Mouse (Mus musculus) cortical plate, adult 2 months (tissue): ENCODE measurements around the gene Smpdl3b.

Experiments
- CTCF ChIP-seq: fragments of 200-500 bp; IDR thresholded peaks from 2 replicates; pipeline ENCODE4 v1.5.1; 2011; ENCODE audit warnings: mild to moderate bottlenecking, control low read depth, low read length; ENCODE audit not compliant: insufficient read depth; ENCODE audit errors: extremely low read depth
- POLR2A ChIP-seq: fragments of 200-500 bp; IDR thresholded peaks from 2 replicates; pipeline ENCODE4 v1.6.1; 2011; ENCODE audit warnings: mild to moderate bottlenecking, low read length, control low read depth; ENCODE audit not compliant: insufficient read depth; ENCODE audit errors: extremely low read depth

DNA sequence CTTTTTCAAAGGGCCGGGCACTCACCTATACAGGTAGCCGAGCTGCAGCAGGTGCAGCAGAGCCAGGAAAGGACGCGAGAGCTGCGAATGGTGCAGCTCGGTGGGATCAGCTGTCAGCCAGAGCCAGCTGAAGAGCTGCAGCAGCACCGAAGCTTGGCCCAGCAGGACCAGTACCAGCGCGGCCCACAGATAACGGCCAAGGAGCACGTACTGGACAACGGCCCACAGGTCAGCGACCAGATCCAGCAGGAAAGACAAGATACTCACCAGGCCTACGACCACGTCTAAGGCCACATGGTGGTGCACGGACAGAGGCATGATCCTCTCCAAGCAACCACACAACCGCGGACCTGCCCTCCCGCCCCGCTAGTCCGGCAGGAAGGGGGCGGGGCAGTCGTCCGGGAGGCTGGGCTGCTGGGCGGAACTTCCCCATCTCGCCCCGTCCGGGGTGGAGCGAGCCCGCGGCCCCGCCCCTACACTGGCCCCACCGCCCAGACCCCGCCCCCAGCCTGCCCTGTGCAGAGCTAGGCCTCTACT, 24.8 kb downstream of the Smpdl3b start, which contains the start of gene Xkr8:
- TF ChIP-seq CTCF: no peak
- no peak for TF ChIP-seq POLR2A
